Comparison of ENCODE assay signal across 19 mouse cellular contexts in the genomic region with DNA sequence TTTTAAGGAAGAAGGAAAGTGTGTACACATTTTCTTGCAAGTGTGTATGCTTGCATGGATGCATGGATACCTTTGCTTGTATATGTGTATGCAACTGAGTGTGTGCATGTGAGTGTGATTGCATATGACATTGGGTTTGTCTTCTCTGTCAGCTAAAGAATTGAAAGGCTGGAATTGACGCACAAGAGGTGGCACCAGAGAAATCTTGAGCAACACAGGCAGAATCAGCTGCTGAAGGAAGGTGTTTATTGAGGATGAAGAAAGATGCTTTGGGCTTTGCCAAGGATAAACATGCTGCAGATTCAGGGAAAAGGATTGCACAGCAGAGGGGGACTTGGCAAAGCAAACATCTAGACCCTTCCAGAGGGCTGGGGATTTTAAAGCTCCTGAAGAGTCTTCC.
A peak's percentile ranks its signal among the peaks of the same experiment; 100 is the strongest.
DNase-seq lines count a peak whose midpoint lies in the region; ATAC-seq and TF ChIP-seq lines count a peak whose summit lies in the region.
"Had no signal": no experiment of that assay in that cellular context is flagged by ENCODE, and none has a peak within 500 bp of the region (broad histone marks: within the 10 kb centered on the region; RNA-seq: fewer than 3 reads in every experiment).

No protein-coding gene starts in this region.

- DNase-seq in heart, adult 11 months = peak; percentile 84
- DNase-seq in heart, adult 8-10 months (ENCODE audit: low spot score) = no peak
- peak; percentile 54 for DNase-seq in midbrain, embryonic 11.5 days (ENCODE audit: low spot score, missing footprints)
- DNase-seq in midbrain, embryonic 14.5 days = no peak
- no peak for DNase-seq in MN1 (ENCODE audit: low spot score)
- DNase-seq: adrenal gland, adult 8-10 months; adrenal gland, postnatal 14 days; adrenal gland, postnatal 36 days; cerebellum, adult 11-12 months; cerebellum, adult 2 months; cerebellum, adult 9-10 months; cerebellum, postnatal 25 days had no signal

- H3K27me3 ChIP-seq in midbrain, embryonic 11.5 days (ENCODE audit: control insufficient read depth, insufficient read depth, low read length) = no peaks in the 10 kb centered on the region
- H3K27me3 ChIP-seq in midbrain, embryonic 14.5 days (ENCODE audit: control insufficient read depth, insufficient read depth, low read length) = no peaks in the 10 kb centered on the region
- H3K27me3 ChIP-seq in small intestine, adult 2 months (ENCODE audit: control insufficient read depth, insufficient read depth, low read length) = no peaks in the 10 kb centered on the region
- H3K27me3 ChIP-seq: embryonic facial prominence, embryonic 12.5 days; forebrain, embryonic 13.5 days; forebrain, embryonic 15.5 days; Patski had no signal

- H3K9me3 ChIP-seq in midbrain, embryonic 11.5 days (ENCODE audit: control insufficient read depth, low read length) = no peaks in the 10 kb centered on the region
- H3K9me3 ChIP-seq in midbrain, embryonic 14.5 days (ENCODE audit: control insufficient read depth, low read length) = no peaks in the 10 kb centered on the region
- H3K9me3 ChIP-seq: embryonic facial prominence, embryonic 10.5 days; embryonic facial prominence, embryonic 12.5 days; forebrain, embryonic 13.5 days; forebrain, embryonic 15.5 days had no signal

- no peak for TF ChIP-seq CTCF in small intestine, adult 2 months (IDR thresholded peaks at IDR 0.05; ENCODE audit: extremely low read depth, insufficient read length, insufficient replicate concordance, low read depth, low read length)

- H3K4me1 ChIP-seq in midbrain, embryonic 11.5 days (ENCODE audit: control insufficient read depth, insufficient read depth, low read length) = no peaks in the 10 kb centered on the region
- H3K4me1 ChIP-seq in midbrain, embryonic 14.5 days (ENCODE audit: control insufficient read depth, insufficient read depth, low read length) = no peaks in the 10 kb centered on the region
- no peaks in the 10 kb centered on the region for H3K4me1 ChIP-seq in small intestine, adult 2 months (ENCODE audit: control insufficient read depth, insufficient read depth, insufficient read length, low read length)
- H3K4me1 ChIP-seq: embryonic facial prominence, embryonic 10.5 days; embryonic facial prominence, embryonic 12.5 days; forebrain, embryonic 15.5 days had no signal

- H3K4me3 ChIP-seq in midbrain, embryonic 11.5 days (ENCODE audit: low read depth, low read length) = no peak overlapping the region
- H3K4me3 ChIP-seq in midbrain, embryonic 14.5 days (replicated peaks; ENCODE audit: low read depth, low read length) = no peak overlapping the region
- no peak overlapping the region for H3K4me3 ChIP-seq in small intestine, adult 2 months (ENCODE audit: low read depth, low read length)
- H3K4me3 ChIP-seq: embryonic facial prominence, embryonic 10.5 days; embryonic facial prominence, embryonic 12.5 days; forebrain, embryonic 13.5 days; forebrain, embryonic 15.5 days had no signal

- 81% methylated on average over 1 of the region's 1 CpGs for WGBS in midbrain, embryonic 11.5 days
- 96% methylated on average over 1 of the region's 1 CpGs for WGBS in midbrain, embryonic 14.5 days
- WGBS in small intestine, adult 2 months = 73% methylated on average over 1 of the region's 1 CpGs

- no peak overlapping the region for H3K27ac ChIP-seq in midbrain, embryonic 11.5 days (ENCODE audit: low read depth, low read length)
- H3K27ac ChIP-seq in midbrain, embryonic 14.5 days (replicated peaks; ENCODE audit: low read depth, low read length) = no peak overlapping the region
- peak overlapping the region; percentile 31; the same call in 1 of the 2 replicates for H3K27ac ChIP-seq in small intestine, adult 2 months (ENCODE audit: insufficient read depth, low read depth, low read length)
- H3K27ac ChIP-seq: embryonic facial prominence, embryonic 12.5 days; forebrain, embryonic 13.5 days; forebrain, embryonic 15.5 days had no signal

- H3K4me2 ChIP-seq in midbrain, embryonic 11.5 days = no peak overlapping the region
- H3K4me2 ChIP-seq in midbrain, embryonic 14.5 days (ENCODE audit: low read length) = no peak overlapping the region
- H3K4me2 ChIP-seq: embryonic facial prominence, embryonic 12.5 days; forebrain, embryonic 13.5 days; forebrain, embryonic 15.5 days had no signal

- TF ChIP-seq POLR2A in small intestine, adult 2 months (IDR thresholded peaks at IDR 0.05; ENCODE audit: low read depth, low read length) = no peak

- no peak for ATAC-seq in midbrain, embryonic 11.5 days (ENCODE audit: low FRiP score)
- no peak for ATAC-seq in midbrain, embryonic 14.5 days (ENCODE audit: low FRiP score, low TSS enrichment)
- ATAC-seq: activated CD4-positive, CD25-positive, alpha-beta regulatory T cell, adult 4 months; forebrain, embryonic 13.5 days; forebrain, embryonic 15.5 days; Patski had no signal

- H3K36me3 ChIP-seq in midbrain, embryonic 11.5 days (ENCODE audit: control insufficient read depth, insufficient read depth, low read length) = no peaks in the 10 kb centered on the region
- H3K36me3 ChIP-seq in midbrain, embryonic 14.5 days (ENCODE audit: control insufficient read depth, insufficient read depth, low read length) = no peaks in the 10 kb centered on the region
- H3K36me3 ChIP-seq in small intestine, adult 2 months (ENCODE audit: control insufficient read depth, insufficient read depth, low read length) = no peaks in the 10 kb centered on the region
- H3K36me3 ChIP-seq: forebrain, embryonic 15.5 days had no signal

- H3K9ac ChIP-seq in midbrain, embryonic 11.5 days (ENCODE audit: low read length) = no peak overlapping the region
- no peak overlapping the region for H3K9ac ChIP-seq in midbrain, embryonic 14.5 days (replicated peaks; ENCODE audit: low read length)
- H3K9ac ChIP-seq: embryonic facial prominence, embryonic 12.5 days; forebrain, embryonic 13.5 days; forebrain, embryonic 15.5 days had no signal

Comparison
In these comparisons a context has a peak if more than half of its experiments do, and no peak if none do; other contexts are left out.
1. DNase-seq: peak in heart, adult 11 months (single experiment) and midbrain, embryonic 11.5 days (single experiment); none in heart, adult 8-10 months (single experiment), midbrain, embryonic 14.5 days (single experiment) and MN1 (single experiment).